Mouse (Mus musculus) embryo, embryonic 11.5 days (tissue): ENCODE results near the gene Pip4k2b.
A peak's percentile ranks its signal among the peaks of the same experiment; 100 is the strongest.
"Not testable (repeated sequence)": the region's sequence is repeated elsewhere in the genome, so short reads cannot be mapped to it uniquely, and the experiment has no call there.

Source experiments
- DNase-seq: peaks from one replicate; pipeline ENCODE4 v3.0.0-alpha.2; 2012; ENCODE audit warnings: low read depth, low spot score

Pip4k2b gene

GRCm38 (mm10) chr11:97753277-97753676 lies 8.8 kb upstream of the Pip4k2b start:
- DNase-seq = no peak

- no peak for DNase-seq
These were observed 4.0 kb upstream of the Pip4k2b start for GRCm38 (mm10) chr11:97748496-97748895.

GRCm38 (mm10) chr11:97747773-97748172 lies 3.3 kb upstream of the Pip4k2b start:
- DNase-seq = no peak

- DNase-seq = no peak
These were observed 822 bp upstream of the Pip4k2b start for GRCm38 (mm10) chr11:97745331-97745721.

GRCm38 (mm10) chr11:97744718-97745330 lies 320 bp upstream of the Pip4k2b start:
- peak; percentile 99 for DNase-seq

GRCm38 (mm10) chr11:97743423-97743822 lies 1.1 kb downstream of the Pip4k2b start:
- DNase-seq = no peak

GRCm38 (mm10) chr11:97742591-97742990 lies 1.9 kb downstream of the Pip4k2b start:
- DNase-seq = no peak

- no peak for DNase-seq
These were observed 2.3 kb downstream of the Pip4k2b start for GRCm38 (mm10) chr11:97742157-97742556.

GRCm38 (mm10) chr11:97740190-97740589 lies 4.3 kb downstream of the Pip4k2b start:
- no peak for DNase-seq

- DNase-seq = no peak
These were observed 5.3 kb downstream of the Pip4k2b start for GRCm38 (mm10) chr11:97739155-97739554.

- no peak for DNase-seq
These were observed 5.8 kb downstream of the Pip4k2b start for GRCm38 (mm10) chr11:97738703-97739102.

GRCm38 (mm10) chr11:97737600-97737999 lies 6.9 kb downstream of the Pip4k2b start:
- DNase-seq = no peak

- DNase-seq = no peak
These were observed 7.9 kb downstream of the Pip4k2b start for GRCm38 (mm10) chr11:97736645-97737044.

- not testable (repeated sequence) for DNase-seq
These were observed 9.7 kb downstream of the Pip4k2b start for GRCm38 (mm10) chr11:97734810-97735209.

GRCm38 (mm10) chr11:97733689-97734088 lies 10.8 kb downstream of the Pip4k2b start:
- DNase-seq = no peak

GRCm38 (mm10) chr11:97728730-97729129 lies 15.8 kb downstream of the Pip4k2b start:
- no peak for DNase-seq

GRCm38 (mm10) chr11:97728311-97728710 lies 16.2 kb downstream of the Pip4k2b start:
- DNase-seq = no peak

GRCm38 (mm10) chr11:97723709-97724108 lies 20.8 kb downstream of the Pip4k2b start:
- no peak for DNase-seq

GRCm38 (mm10) chr11:97721338-97721737 lies 23.2 kb downstream of the Pip4k2b start:
- no peak for DNase-seq

- no peak for DNase-seq
These were observed 25.5 kb downstream of the Pip4k2b start for GRCm38 (mm10) chr11:97719041-97719440.

- no peak for DNase-seq
These were observed 26.1 kb downstream of the Pip4k2b start for GRCm38 (mm10) chr11:97718281-97718860.

GRCm38 (mm10) chr11:97717369-97718280 lies 26.9 kb downstream of the Pip4k2b start:
- DNase-seq = no peak

GRCm38 (mm10) chr11:97716021-97716420 lies 28.5 kb downstream of the Pip4k2b start:
- DNase-seq = no peak
